Mouse (Mus musculus) cerebellum, adult (tissue): Measurements from ENCODE around the gene Mgat5.
A peak's percentile ranks its signal among the peaks of the same experiment; 100 is the strongest.

ENCODE experiments used
- ATAC-seq: cut with Nextera tagmentation; 2 replicates; pipeline ENCODE4 v1.9.2; 2017; ENCODE audit warnings: mild to moderate bottlenecking, moderate library complexity, mixed read lengths; ENCODE audit not compliant: insufficient number of reproducible peaks, low FRiP score, low TSS enrichment

Mgat5 gene

GRCm38 (mm10) chr1:127467238-127467637, 262.4 kb downstream of the Mgat5 start:
- no peak for ATAC-seq

GRCm38 (mm10) chr1:127470175-127470574, 265.4 kb downstream of the Mgat5 start:
- ATAC-seq, result no peak

- no peak for ATAC-seq
Observed at GRCm38 (mm10) chr1:127475756-127476155, 270.9 kb downstream of the Mgat5 start.

GRCm38 (mm10) chr1:127482911-127483310, 278.1 kb downstream of the Mgat5 start:
- ATAC-seq, result no peak

GRCm38 (mm10) chr1:127484188-127484587, 279.4 kb downstream of the Mgat5 start:
- 0 out of 2 replicates have a peak, but pooled peaks have one; percentile 13 for ATAC-seq

- no peak for ATAC-seq
Observed at GRCm38 (mm10) chr1:127484826-127485225, 280.0 kb downstream of the Mgat5 start.

- ATAC-seq, result no peak
Observed at GRCm38 (mm10) chr1:127487161-127487560, 282.3 kb downstream of the Mgat5 start.

- ATAC-seq, result peak; percentile 74
Observed at GRCm38 (mm10) chr1:127496737-127497543, 292.1 kb downstream of the Mgat5 start.

- ATAC-seq, result no peak
Observed at GRCm38 (mm10) chr1:127498746-127499145, 293.9 kb downstream of the Mgat5 start.

- ATAC-seq, result 0 out of 2 replicates have a peak, but pooled peaks have one; percentile 38
Observed at GRCm38 (mm10) chr1:127500219-127500618, 295.4 kb downstream of the Mgat5 start.

- ATAC-seq, result no peak
Observed at GRCm38 (mm10) chr1:127500701-127501100, 295.9 kb downstream of the Mgat5 start.

GRCm38 (mm10) chr1:127507042-127507650, 302.3 kb downstream of the Mgat5 start:
- peak; percentile 65 for ATAC-seq

- ATAC-seq, result no peak
Observed at GRCm38 (mm10) chr1:127508067-127508739, 303.4 kb downstream of the Mgat5 start.

- peak; percentile 53 for ATAC-seq
Observed at GRCm38 (mm10) chr1:127508921-127509320, 304.1 kb downstream of the Mgat5 start.

GRCm38 (mm10) chr1:127511362-127511761, 306.5 kb downstream of the Mgat5 start:
- no peak for ATAC-seq

- no peak for ATAC-seq
Observed at GRCm38 (mm10) chr1:127512709-127513108, 307.9 kb downstream of the Mgat5 start.

GRCm38 (mm10) chr1:127513140-127513539, 308.3 kb downstream of the Mgat5 start:
- no peak for ATAC-seq

- peak; percentile 54; the same call in 1 of the 2 replicates for ATAC-seq
Observed at GRCm38 (mm10) chr1:127513664-127514063, 308.8 kb downstream of the Mgat5 start.

GRCm38 (mm10) chr1:127514479-127514878, 309.7 kb downstream of the Mgat5 start:
- ATAC-seq, result no peak

GRCm38 (mm10) chr1:127514888-127515287, 310.1 kb downstream of the Mgat5 start:
- ATAC-seq, result no peak

- no peak for ATAC-seq
Observed at GRCm38 (mm10) chr1:127523364-127523763, 318.5 kb downstream of the Mgat5 start.
